Mouse (Mus musculus) MEL (cell line): ENCODE data around the gene Arap1. TPM values are rescaled to one million over a fixed set of nuclear protein-coding genes. Genes with fewer than 3 reads are reported as not detected.

Experiments used
- DNase-seq: peaks from one replicate; pipeline ENCODE4 v3.0.0; 2011; ENCODE audit warnings: low read depth, low spot score
- H3K27ac ChIP-seq: 2 replicates; pipeline ENCODE4 v1.5.1; 2012; ENCODE audit warnings: low read depth, mild to moderate bottlenecking, control low read depth, low read length, moderate library complexity; ENCODE audit not compliant: control insufficient read depth
- H3K27me3 ChIP-seq, 2 experiments: fragments of 150-350 bp in 1 of 2; sonication (generic) in 1 of 2; 2 replicates each; pipeline ENCODE4 v1.6.1; 2012; ENCODE audit warnings: low read length in 2 of 2, mild to moderate bottlenecking in 2 of 2, improper control_type of control experiment in 1 of 2, moderate library complexity in 1 of 2; ENCODE audit not compliant: insufficient read depth in 2 of 2, control insufficient read depth in 1 of 2
- H3K36me3 ChIP-seq, 2 experiments: 2 replicates each; pipeline ENCODE4 v1.6.1; 2012 to 2014; ENCODE audit warnings: low read length in 2 of 2, improper control_type of control experiment in 1 of 2, inconsistent platforms in 1 of 2, mild to moderate bottlenecking in 1 of 2; ENCODE audit not compliant: insufficient read depth in 2 of 2, control insufficient read depth in 1 of 2
- H3K4me1 ChIP-seq, 2 experiments: fragments of 150-350 bp in 1 of 2; sonication (generic) in 1 of 2; 2 replicates each; pipeline ENCODE4 v1.6.1; 2012; ENCODE audit warnings: low read length in 2 of 2, improper control_type of control experiment in 1 of 2, mild to moderate bottlenecking in 1 of 2; ENCODE audit not compliant: insufficient read depth in 2 of 2, control insufficient read depth in 1 of 2
- H3K4me3 ChIP-seq, 2 experiments: fragments of 150-350 bp in 1 of 2; sonication (generic) in 1 of 2; 2 replicates each; pipeline ENCODE4 v1.5.1; 2012; ENCODE audit warnings: low read depth in 2 of 2, low read length in 2 of 2, mild to moderate bottlenecking in 2 of 2, moderate library complexity in 2 of 2, control low read depth in 1 of 2, improper control_type of control experiment in 1 of 2; ENCODE audit not compliant: control insufficient read depth in 1 of 2, insufficient read depth in 1 of 2
- H3K79me2 ChIP-seq: 2 replicates; pipeline ENCODE4 v1.6.1; 2012; ENCODE audit warnings: mild to moderate bottlenecking, low read length, moderate library complexity; ENCODE audit not compliant: control insufficient read depth, poor library complexity, insufficient read depth
- H3K9ac ChIP-seq: 2 replicates; pipeline ENCODE4 v1.6.1; 2012; ENCODE audit warnings: low read depth, mild to moderate bottlenecking, control low read depth, low read length, moderate library complexity; ENCODE audit not compliant: control insufficient read depth, poor library complexity, severe bottlenecking
- H3K9me3 ChIP-seq: fragments of 150-350 bp; sonication (generic); replicated peaks from 2 replicates; pipeline ENCODE4 v1.6.1; 2012; ENCODE audit warnings: mild to moderate bottlenecking, low read length, improper control_type of control experiment, moderate library complexity; ENCODE audit not compliant: insufficient read depth
- BHLHE40 ChIP-seq: IDR thresholded peaks from 2 replicates; pipeline ENCODE4 v1.6.1; 2012; ENCODE audit warnings: low read depth, mild to moderate bottlenecking, inconsistent platforms, low read length, improper control_type of control experiment, borderline replicate concordance
- CHD1 ChIP-seq: IDR thresholded peaks from 2 replicates; pipeline ENCODE4 v1.6.1; 2012; ENCODE audit warnings: low read depth, mild to moderate bottlenecking, inconsistent platforms, low read length, improper control_type of control experiment
- E2F4 ChIP-seq: IDR thresholded peaks from 2 replicates; pipeline ENCODE4 v1.6.1; 2011; ENCODE audit warnings: low read depth, low read length, improper control_type of control experiment, borderline replicate concordance
- EP300 ChIP-seq, 2 experiments: IDR thresholded peaks; 2 replicates each; pipeline ENCODE4 v1.6.1; 2011; ENCODE audit warnings: improper control_type of control experiment in 2 of 2, low read length in 2 of 2, low read depth in 1 of 2, mild to moderate bottlenecking in 1 of 2
- ETS1 ChIP-seq: IDR thresholded peaks from 2 replicates; pipeline ENCODE4 v1.6.1; 2012; ENCODE audit warnings: low read depth, mild to moderate bottlenecking, inconsistent platforms, low read length, improper control_type of control experiment, moderate library complexity
- GATA1 ChIP-seq: IDR thresholded peaks from 2 replicates; pipeline ENCODE4 v1.6.1; 2011; ENCODE audit warnings: low read depth, low read length, improper control_type of control experiment
- HCFC1 ChIP-seq: IDR thresholded peaks from 2 replicates; pipeline ENCODE4 v1.6.1; 2012; ENCODE audit warnings: low read depth, mild to moderate bottlenecking, inconsistent platforms, low read length, improper control_type of control experiment, moderate library complexity
- JUND ChIP-seq: IDR thresholded peaks from 2 replicates; pipeline ENCODE4 v1.6.1; 2011; ENCODE audit warnings: low read depth, mild to moderate bottlenecking, improper control_type of control experiment, low read length
- MAFK ChIP-seq: IDR thresholded peaks from 2 replicates; pipeline ENCODE4 v1.6.1; 2011; ENCODE audit warnings: low read depth, mild to moderate bottlenecking, low read length, improper control_type of control experiment, borderline replicate concordance
- MAX ChIP-seq: IDR thresholded peaks from 2 replicates; pipeline ENCODE4 v1.6.1; 2011; ENCODE audit warnings: low read length, improper control_type of control experiment
- MXI1 ChIP-seq: IDR thresholded peaks from 2 replicates; pipeline ENCODE4 v1.6.1; 2011; ENCODE audit warnings: mild to moderate bottlenecking, low read depth, low read length, improper control_type of control experiment
- MYB ChIP-seq: IDR thresholded peaks from 2 replicates; pipeline ENCODE4 v1.6.1; 2011; ENCODE audit warnings: mild to moderate bottlenecking, low read depth, low read length, improper control_type of control experiment
- MYC ChIP-seq: IDR thresholded peaks from 2 replicates; pipeline ENCODE4 v1.6.1; 2011; ENCODE audit warnings: low read depth, mild to moderate bottlenecking, low read length, improper control_type of control experiment, moderate library complexity
- NRF1 ChIP-seq: IDR thresholded peaks from 2 replicates; pipeline ENCODE4 v1.6.1; 2014; ENCODE audit warnings: low read depth, mild to moderate bottlenecking, inconsistent platforms, low read length, improper control_type of control experiment, moderate library complexity; ENCODE audit not compliant: poor library complexity, insufficient read depth, severe bottlenecking
- POLR2A ChIP-seq, 2 experiments: IDR thresholded peaks; 2 replicates each; pipeline ENCODE4 v1.6.1; 2011 to 2012; ENCODE audit warnings: low read length in 2 of 2, mild to moderate bottlenecking in 2 of 2, control low read depth in 1 of 2, improper control_type of control experiment in 1 of 2, low read depth in 1 of 2, moderate library complexity in 1 of 2; ENCODE audit not compliant: control insufficient read depth in 1 of 2, insufficient read depth in 1 of 2, poor library complexity in 1 of 2
- POLR2AphosphoS2 ChIP-seq: IDR thresholded peaks from 2 replicates; pipeline ENCODE4 v1.6.1; 2011; ENCODE audit warnings: low read length, improper control_type of control experiment
- RAD21 ChIP-seq: IDR thresholded peaks from 2 replicates; pipeline ENCODE4 v1.6.1; 2011; ENCODE audit warnings: mild to moderate bottlenecking, low read depth, low read length, improper control_type of control experiment
- SMC3 ChIP-seq: IDR thresholded peaks from 2 replicates; pipeline ENCODE4 v1.6.1; 2011; ENCODE audit warnings: low read depth, low read length, improper control_type of control experiment
- TCF12 ChIP-seq: IDR thresholded peaks from 2 replicates; pipeline ENCODE4 v1.6.1; 2014; ENCODE audit warnings: low read depth, mild to moderate bottlenecking, inconsistent platforms, low read length, improper control_type of control experiment, moderate library complexity
- UBTF ChIP-seq: IDR thresholded peaks from 2 replicates; pipeline ENCODE4 v1.6.1; 2012; ENCODE audit warnings: low read depth, mild to moderate bottlenecking, inconsistent platforms, low read length, improper control_type of control experiment, moderate library complexity, borderline replicate concordance; ENCODE audit not compliant: insufficient read depth
- USF1 ChIP-seq: IDR thresholded peaks from 2 replicates; pipeline ENCODE4 v1.6.1; 2014; ENCODE audit warnings: low read depth, mild to moderate bottlenecking, inconsistent platforms, low read length, improper control_type of control experiment, moderate library complexity
- ZKSCAN1 ChIP-seq: IDR thresholded peaks from 2 replicates; pipeline ENCODE4 v1.6.1; 2012; ENCODE audit warnings: low read depth, mild to moderate bottlenecking, inconsistent platforms, low read length, improper control_type of control experiment, moderate library complexity
- polyA plus RNA-seq, 2 experiments: library from polyadenylated mRNA; stranded (reverse) in 1 of 2; unstranded in 1 of 2; fragments of >175 nt in 1 of 2; fragments of >200 nt in 1 of 2; gene quantifications; 2 replicates each; pipeline versions ENCODE4 v1.2.1 to v1.2.4; 2012; ENCODE audit warnings: low replicate concordance in 2 of 2, low read depth in 1 of 2; ENCODE audit not compliant: insufficient read length in 2 of 2, insufficient read depth in 1 of 2, missing spikeins in 1 of 2
- total RNA-seq: library from RNA; depleted of rRNA; stranded (reverse); fragments of 300-350 nt; gene quantifications from 2 replicates; pipeline ENCODE4 v1.2.3, GENCODE M21; 2012

The Arap1 gene
- total and polyA plus RNA-seq, 3 experiments, result 13.6 to 27.1 TPM; not detected in 1

GRCm38 (mm10) chr7:101395471-101395870, 47.6 kb downstream of the Arap1 start:
- no peak overlapping the region for H3K9ac ChIP-seq
- H3K9me3 ChIP-seq, result no peaks in the 10 kb centered on the region
- no peaks in the 10 kb centered on the region for H3K27me3 ChIP-seq
- no peaks in the 10 kb centered on the region for H3K79me2 ChIP-seq
- H3K36me3 ChIP-seq, result no peaks in the 10 kb centered on the region; a peak in 1 of 4 replicates
- H3K4me1 ChIP-seq, result no peaks in the 10 kb centered on the region
- no peak for TF ChIP-seq TCF12
- no peak for TF ChIP-seq HCFC1
- TF ChIP-seq E2F4, result no peak
- TF ChIP-seq CHD1, result no peak
- no peak for TF ChIP-seq ZKSCAN1
- TF ChIP-seq ETS1, result no peak
- no peak for TF ChIP-seq NRF1
- TF ChIP-seq MXI1, result no peak
- no peak for TF ChIP-seq GATA1
- no peak for TF ChIP-seq MYC
- TF ChIP-seq EP300 (IDR thresholded peaks at IDR 0.05; ENCODE audit: low read depth in 1 of 2, low read length in 2 of 2), result no peak
- no peak for TF ChIP-seq MAX
- no peak for TF ChIP-seq UBTF
- TF ChIP-seq BHLHE40, result no peak
- no peak for TF ChIP-seq MYB
- no peak for TF ChIP-seq POLR2AphosphoS2
- no peak for TF ChIP-seq RAD21
- TF ChIP-seq JUND, result no peak
- H3K4me3 ChIP-seq, result no peak overlapping the region
- H3K27ac ChIP-seq, result no peak overlapping the region
- no peak for DNase-seq

GRCm38 (mm10) chr7:101397175-101397574, 49.3 kb downstream of the Arap1 start:
- no peaks in the 10 kb centered on the region for H3K36me3 ChIP-seq
- DNase-seq, result no peak

More at GRCm38 (mm10) chr7:101397175-101397574, 49.3 kb downstream of the Arap1 start:
- no peak overlapping the region for H3K9ac ChIP-seq
- no peaks in the 10 kb centered on the region for H3K4me1 ChIP-seq
- H3K27ac ChIP-seq, result no peak overlapping the region
- no peaks in the 10 kb centered on the region for H3K79me2 ChIP-seq
- H3K27me3 ChIP-seq, result no peaks in the 10 kb centered on the region
- TF ChIP-seq NRF1 (no peak), MAFK (no peak), USF1 (no peak), POLR2AphosphoS2 (no peak), CHD1 (no peak), SMC3 (no peak), MYC (no peak), POLR2A (IDR thresholded peaks at IDR 0.05; ENCODE audit: control insufficient read depth in 1 of 2, insufficient read depth in 1 of 2, low read depth in 1 of 2, low read length in 2 of 2, poor library complexity in 1 of 2) (no peak), E2F4 (no peak)
- H3K9me3 ChIP-seq, result no peaks in the 10 kb centered on the region
- H3K4me3 ChIP-seq, result no peak overlapping the region
